Mouse (Mus musculus): ENCODE data around the gene Kdelr1. TPM values are rescaled to one million over a fixed set of nuclear protein-coding genes. Genes with fewer than 3 reads are reported as not detected.

Gene Kdelr1
- 170 and 207 TPM in 2 replicates for total RNA-seq (2014; rRNA removed)
- polyA plus RNA-seq (2015; fragmentation: Nextera tagmentation; extraction: Ambion mirVana) = 52.0 and 54.8 TPM in 2 replicates

DNA sequence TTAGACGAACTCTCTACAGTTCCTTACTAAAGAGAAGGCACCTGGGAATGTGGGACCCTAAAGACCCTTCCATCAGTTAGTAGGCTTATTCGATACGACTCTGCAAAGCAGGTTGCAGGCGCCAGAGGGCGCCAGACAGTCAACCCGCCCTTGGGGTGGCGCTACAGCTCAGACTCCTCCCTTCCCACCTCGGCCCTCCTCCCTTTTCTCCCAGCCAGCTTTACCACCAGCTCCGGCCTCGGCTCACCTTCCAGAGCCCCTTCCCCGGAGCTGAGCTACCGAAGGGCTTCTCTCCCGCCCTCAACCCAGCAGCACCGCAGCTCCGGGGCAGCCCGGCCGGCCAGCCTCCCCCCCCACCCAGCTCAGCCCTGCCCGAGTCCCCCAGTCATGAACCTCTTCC, at the start of gene Kdelr1:
TSS of gene Kdelr1 (plus strand) at position 149 of the 400 bp plus-strand sequence.
- H3K9me3 ChIP-seq (ENCODE audit: low read length) = no peaks in the 10 kb centered on the region
- TF ChIP-seq CTCF (IDR thresholded peaks at IDR 0.05) = peak; percentile 96
- ATAC-seq (ENCODE audit: low FRiP score) = peak; percentile 44; the same call in 1 of the 2 replicates
- no peaks in the 10 kb centered on the region for H3K27me3 ChIP-seq (ENCODE audit: insufficient read depth, low read length)
- H3K4me2 ChIP-seq (ENCODE audit: low read depth, low read length, poor library complexity, severe bottlenecking) = peak within 1 kb of the TSS; percentile 88
- H3K9ac ChIP-seq (replicated peaks; ENCODE audit: low read length, poor library complexity, severe bottlenecking) = peak within 1 kb of the TSS; percentile 93
- H3K4me1 ChIP-seq (ENCODE audit: insufficient read depth, low read length) = peaks cover 17% of the 10 kb centered on the region
- peaks cover 24% of the 10 kb centered on the region for H3K36me3 ChIP-seq (ENCODE audit: insufficient read depth, low read length)
- peak; percentile 95 for DNase-seq (ENCODE audit: low spot score)
- peak within 1 kb of the TSS; percentile 78 for H3K4me3 ChIP-seq (ENCODE audit: low read depth, low read length)
- WGBS = under 1% methylated on average over 18 of the region's 18 CpGs
- peak within 1 kb of the TSS; percentile 85 for H3K27ac ChIP-seq (ENCODE audit: low read depth, low read length)

DNA sequence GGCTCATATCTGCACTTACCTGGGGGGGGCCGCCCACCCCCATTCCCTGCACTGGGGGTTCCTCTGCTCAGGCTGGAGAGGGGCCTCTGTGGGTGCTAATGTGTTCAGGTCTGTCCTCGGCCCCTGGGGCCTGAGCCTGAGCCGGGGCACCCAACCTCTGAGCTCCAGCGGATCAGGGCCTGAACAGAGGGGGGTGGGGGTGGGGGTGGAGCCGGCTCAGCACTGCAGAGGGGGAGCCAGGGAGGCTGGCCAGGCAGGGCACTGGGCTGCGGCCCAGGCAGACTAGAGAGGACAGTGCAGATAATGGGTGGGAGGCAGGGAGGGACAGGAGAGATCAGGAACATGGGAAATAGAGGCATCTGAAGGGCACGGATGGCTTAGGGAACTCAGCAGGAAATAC, 48.0 kb upstream of the Kdelr1 start, which contains the start of gene Kcnj14:
TSS of gene Kcnj14 (minus strand) at position 185 of the 400 bp plus-strand sequence.
- Histone ChIP-seq H3K4me1 (ENCODE audit: insufficient read depth, low read length) (no peaks in the 10 kb centered on the region; the same call in 1 of the 2 replicates), H3K36me3 (ENCODE audit: insufficient read depth, low read length) (peaks cover 50% of the 10 kb centered on the region), H3K27me3 (ENCODE audit: insufficient read depth, low read length) (no peaks in the 10 kb centered on the region), H3K4me3 (ENCODE audit: low read depth, low read length) (no peak within 1 kb of the TSS), H3K9me3 (ENCODE audit: low read length) (no peaks in the 10 kb centered on the region), H3K27ac (ENCODE audit: low read depth, low read length) (no peak within 1 kb of the TSS), H3K9ac (replicated peaks; ENCODE audit: low read length, poor library complexity, severe bottlenecking) (0 out of 2 replicates have a peak within 1 kb of the TSS, but pooled peaks have one; percentile 4), H3K4me2 (ENCODE audit: low read depth, low read length, poor library complexity, severe bottlenecking) (no peak within 1 kb of the TSS)
- ATAC-seq (ENCODE audit: low FRiP score) = no peak
- 66% methylated on average over 7 of the region's 7 CpGs for WGBS
- no peak for TF ChIP-seq CTCF (IDR thresholded peaks at IDR 0.05)
- DNase-seq (ENCODE audit: low spot score) = no peak

DNA sequence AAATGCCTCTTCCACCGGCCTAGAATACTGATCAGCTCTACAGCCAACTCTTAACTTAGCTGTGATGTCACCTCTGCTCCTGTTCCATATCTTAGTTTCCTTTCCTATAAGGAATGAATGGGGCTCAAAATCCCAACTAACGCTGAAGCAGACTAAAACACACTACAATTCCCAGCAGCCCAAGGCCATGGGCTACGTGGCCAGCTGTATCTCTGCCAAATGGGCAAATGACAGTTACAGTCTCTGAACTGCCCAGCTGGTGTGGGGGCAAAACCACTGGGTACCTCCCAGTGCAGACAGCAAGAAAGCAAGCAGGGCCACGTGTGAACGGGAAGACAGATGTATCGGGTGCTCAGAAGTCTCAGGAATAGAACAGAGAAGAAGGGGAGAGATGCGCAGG, 45.9 kb upstream of the Kdelr1 start:
- 93% methylated on average over 7 of the region's 7 CpGs for WGBS
- H3K27ac ChIP-seq (ENCODE audit: low read depth, low read length) = no peak overlapping the region
- peaks cover 3% of the 10 kb centered on the region; the same call in 1 of the 2 replicates for H3K4me1 ChIP-seq (ENCODE audit: insufficient read depth, low read length)
- peaks cover 50% of the 10 kb centered on the region for H3K36me3 ChIP-seq (ENCODE audit: insufficient read depth, low read length)
- H3K9me3 ChIP-seq (ENCODE audit: low read length) = no peaks in the 10 kb centered on the region
- ATAC-seq (ENCODE audit: low FRiP score) = no peak
- DNase-seq (ENCODE audit: low spot score) = no peak
- no peak overlapping the region for H3K4me3 ChIP-seq (ENCODE audit: low read depth, low read length)
- no peak overlapping the region for H3K9ac ChIP-seq (replicated peaks; ENCODE audit: low read length, poor library complexity, severe bottlenecking)
- H3K4me2 ChIP-seq (ENCODE audit: low read depth, low read length, poor library complexity, severe bottlenecking) = no peak overlapping the region
- H3K27me3 ChIP-seq (ENCODE audit: insufficient read depth, low read length) = no peaks in the 10 kb centered on the region
- no peak for TF ChIP-seq CTCF (IDR thresholded peaks at IDR 0.05)

DNA sequence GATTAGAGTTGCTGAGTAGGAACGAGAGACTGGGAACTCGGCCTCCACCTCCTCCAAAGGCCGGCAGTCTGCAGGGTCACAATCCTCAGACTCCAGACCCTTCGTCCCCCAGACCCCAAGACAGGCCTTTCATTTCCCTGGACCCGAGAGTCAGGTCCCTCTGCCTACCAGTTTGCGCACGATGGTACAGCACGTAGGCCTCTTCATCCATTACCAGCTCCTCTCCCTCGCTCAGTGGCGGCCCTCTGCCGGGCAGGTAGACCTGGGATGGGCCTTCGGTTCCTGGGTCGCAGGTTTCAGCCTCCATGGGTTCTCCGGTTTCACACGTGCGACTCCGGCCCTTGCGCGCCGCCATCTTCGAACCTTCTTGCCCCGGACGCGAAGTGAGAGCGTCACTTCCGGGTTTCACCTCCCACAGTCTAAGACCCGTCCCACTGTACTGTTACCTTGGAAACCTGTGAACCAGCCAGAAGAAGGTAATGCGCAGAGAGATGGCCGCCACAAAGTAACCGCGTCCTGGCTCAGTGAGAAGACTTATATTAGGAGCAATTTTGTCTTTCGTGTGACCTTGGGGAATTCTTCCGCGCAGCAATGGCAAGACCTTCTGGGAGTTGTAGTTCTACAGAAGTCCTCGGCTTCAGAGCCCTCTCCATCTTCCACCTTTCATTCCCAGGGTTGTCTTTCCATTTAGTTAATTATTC, 42.0 kb upstream of the Kdelr1 start, which contains the start of gene Grwd1:
TSS of gene Grwd1 (minus strand) at position 518 of the 701 bp plus-strand sequence.
- under 1% methylated on average over 35 of the region's 35 CpGs for WGBS
- Histone ChIP-seq H3K9me3 (ENCODE audit: low read length) (no peaks in the 10 kb centered on the region), H3K27ac (ENCODE audit: low read depth, low read length) (peak within 1 kb of the TSS; percentile 77), H3K27me3 (ENCODE audit: insufficient read depth, low read length) (peaks cover 25% of the 10 kb centered on the region), H3K4me2 (ENCODE audit: low read depth, low read length, poor library complexity, severe bottlenecking) (peak within 1 kb of the TSS; percentile 88), H3K36me3 (ENCODE audit: insufficient read depth, low read length) (peaks cover 45% of the 10 kb centered on the region), H3K4me3 (ENCODE audit: low read depth, low read length) (peak within 1 kb of the TSS; percentile 79), H3K4me1 (ENCODE audit: insufficient read depth, low read length) (peaks cover 3% of the 10 kb centered on the region; the same call in 1 of the 2 replicates), H3K9ac (replicated peaks; ENCODE audit: low read length, poor library complexity, severe bottlenecking) (peak within 1 kb of the TSS; percentile 58)
- peak; percentile 91 for ATAC-seq (ENCODE audit: low FRiP score)
- peak; percentile 39 for TF ChIP-seq CTCF (IDR thresholded peaks at IDR 0.05)
- peak; percentile 95 for DNase-seq (ENCODE audit: low spot score)

DNA sequence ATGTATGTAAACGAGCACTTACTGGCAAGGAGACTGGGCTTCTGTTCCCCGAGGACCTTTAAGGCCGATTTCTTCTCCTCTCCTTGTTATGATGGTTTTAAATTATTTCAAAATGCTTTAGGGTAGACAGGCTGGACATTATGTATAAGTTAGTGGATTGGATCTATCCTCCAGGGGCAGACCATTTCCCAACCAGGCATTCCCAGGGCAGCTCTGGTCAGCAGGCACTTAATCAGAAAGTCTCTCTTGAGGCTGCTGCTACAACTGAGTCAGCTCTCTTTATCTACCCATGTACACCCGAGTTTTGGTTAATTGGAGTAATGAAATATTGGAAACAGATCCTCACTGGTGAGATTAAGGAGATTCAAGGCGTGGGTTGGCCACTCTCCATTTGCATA, 41.4 kb upstream of the Kdelr1 start:
- DNase-seq (ENCODE audit: low spot score) (no peak), ATAC-seq (ENCODE audit: low FRiP score) (peak; percentile 11; the same call in 1 of the 2 replicates)
- Histone ChIP-seq H3K4me2 (ENCODE audit: low read depth, low read length, poor library complexity, severe bottlenecking) (peak overlapping the region; percentile 88), H3K27ac (ENCODE audit: low read depth, low read length) (peak overlapping the region; percentile 77), H3K4me1 (ENCODE audit: insufficient read depth, low read length) (peaks cover 3% of the 10 kb centered on the region; the same call in 1 of the 2 replicates), H3K36me3 (ENCODE audit: insufficient read depth, low read length) (peaks cover 42% of the 10 kb centered on the region), H3K27me3 (ENCODE audit: insufficient read depth, low read length) (peaks cover 28% of the 10 kb centered on the region), H3K9me3 (ENCODE audit: low read length) (no peaks in the 10 kb centered on the region), H3K9ac (replicated peaks; ENCODE audit: low read length, poor library complexity, severe bottlenecking) (0 out of 2 replicates have a peak overlapping the region, but pooled peaks have one; percentile 58), H3K4me3 (ENCODE audit: low read depth, low read length) (peak overlapping the region; percentile 79)
- no peak for TF ChIP-seq CTCF (IDR thresholded peaks at IDR 0.05)
- WGBS = 18% methylated on average over 5 of the region's 5 CpGs

DNA sequence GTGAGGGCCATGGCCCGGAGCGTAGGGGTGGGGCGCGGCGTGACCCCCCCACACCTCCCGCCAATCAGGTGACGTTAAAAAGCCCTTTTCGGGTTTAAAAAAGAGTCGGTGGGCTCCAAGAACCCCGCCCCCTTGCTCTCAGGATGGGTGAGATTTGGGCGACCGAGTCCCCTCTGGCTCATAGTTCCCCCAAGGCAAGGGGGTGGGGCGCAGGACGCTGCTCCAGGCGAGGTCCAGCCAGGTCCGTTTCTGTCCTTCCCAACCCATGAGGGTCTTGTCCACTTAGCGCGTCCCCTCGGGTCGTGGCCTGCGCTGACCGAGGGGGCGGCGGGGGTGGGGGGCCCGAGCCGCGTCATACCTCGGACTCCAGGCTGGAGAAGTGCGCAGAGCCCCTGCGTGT, 40.1 kb upstream of the Kdelr1 start:
- no peak for DNase-seq (ENCODE audit: low spot score)
- H3K9ac ChIP-seq (replicated peaks; ENCODE audit: low read length, poor library complexity, severe bottlenecking) = no peak overlapping the region

More for the DNA sequence above, 40.1 kb upstream of the Kdelr1 start:
- WGBS = 9% methylated on average over 28 of the region's 30 CpGs
- Histone ChIP-seq H3K4me1 (ENCODE audit: insufficient read depth, low read length) (peaks cover 3% of the 10 kb centered on the region; the same call in 1 of the 2 replicates), H3K27me3 (ENCODE audit: insufficient read depth, low read length) (peaks cover 28% of the 10 kb centered on the region), H3K9me3 (ENCODE audit: low read length) (no peaks in the 10 kb centered on the region), H3K4me2 (ENCODE audit: low read depth, low read length, poor library complexity, severe bottlenecking) (peak overlapping the region; percentile 36; the same call in 1 of the 2 replicates), H3K27ac (ENCODE audit: low read depth, low read length) (no peak overlapping the region), H3K36me3 (ENCODE audit: insufficient read depth, low read length) (peaks cover 29% of the 10 kb centered on the region), H3K4me3 (ENCODE audit: low read depth, low read length) (peak overlapping the region; percentile 25; the same call in 1 of the 2 replicates)
- TF ChIP-seq CTCF (IDR thresholded peaks at IDR 0.05) = no peak
- no peak for ATAC-seq (ENCODE audit: low FRiP score)
